Mouse (Mus musculus): ENCODE data around the gene Wdr5.
"Not testable (repeated sequence)": the region's sequence is repeated elsewhere in the genome, so short reads cannot be mapped to it uniquely, and the experiment has no call there.

Gene Wdr5

DNA sequence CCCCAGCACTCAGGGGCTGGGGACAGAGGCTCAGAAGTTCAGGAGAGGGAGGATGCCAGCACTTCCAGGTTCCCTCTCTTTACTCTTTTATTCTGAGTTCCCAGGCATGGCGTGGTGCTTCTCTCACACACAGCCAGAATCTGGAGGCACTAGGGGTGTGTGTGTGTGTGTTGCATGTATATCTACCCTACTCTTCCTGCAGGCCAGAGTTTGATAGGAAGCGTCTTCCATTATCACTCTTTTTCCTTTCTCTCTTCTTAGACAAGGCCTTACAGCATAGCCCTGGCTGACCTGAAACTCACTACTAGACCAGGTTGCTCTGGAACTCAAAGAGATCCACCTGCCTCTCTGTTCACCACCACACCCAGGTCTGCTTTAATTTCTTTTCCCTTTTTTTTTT lies 24.0 kb upstream of the Wdr5 start:
- in situ Hi-C loops (cut with MboI; ENCODE audit: low pct_unique_long_range_greater_than_20kb in 1 of 2, low sequenced_read_pairs in 2 of 2, unreplicated experiment in 1 of 2): no loop called here

DNA sequence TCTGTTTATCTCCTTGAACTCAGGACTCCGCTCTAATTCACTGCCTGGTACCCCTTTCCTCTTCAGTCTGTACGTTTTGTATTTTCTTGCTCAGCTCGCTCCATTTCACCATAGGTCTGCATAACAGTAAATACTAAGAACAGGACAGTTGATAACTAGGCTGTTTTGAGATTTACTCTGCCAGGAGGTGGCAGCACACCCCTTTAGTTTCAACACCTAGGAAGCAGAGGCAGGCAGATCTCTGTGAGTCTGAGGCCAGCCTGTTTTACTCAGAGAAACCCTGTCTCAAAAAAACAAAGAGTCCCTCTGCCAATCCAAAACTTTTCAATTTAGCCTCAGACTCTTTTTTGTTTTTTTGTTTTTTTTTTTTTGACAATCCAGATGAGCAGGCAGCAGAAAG lies 21.0 kb upstream of the Wdr5 start:
- in situ Hi-C loops (cut with MboI; ENCODE audit: low pct_unique_long_range_greater_than_20kb in 1 of 2, low sequenced_read_pairs in 2 of 2, unreplicated experiment in 1 of 2): no loop called here

DNA sequence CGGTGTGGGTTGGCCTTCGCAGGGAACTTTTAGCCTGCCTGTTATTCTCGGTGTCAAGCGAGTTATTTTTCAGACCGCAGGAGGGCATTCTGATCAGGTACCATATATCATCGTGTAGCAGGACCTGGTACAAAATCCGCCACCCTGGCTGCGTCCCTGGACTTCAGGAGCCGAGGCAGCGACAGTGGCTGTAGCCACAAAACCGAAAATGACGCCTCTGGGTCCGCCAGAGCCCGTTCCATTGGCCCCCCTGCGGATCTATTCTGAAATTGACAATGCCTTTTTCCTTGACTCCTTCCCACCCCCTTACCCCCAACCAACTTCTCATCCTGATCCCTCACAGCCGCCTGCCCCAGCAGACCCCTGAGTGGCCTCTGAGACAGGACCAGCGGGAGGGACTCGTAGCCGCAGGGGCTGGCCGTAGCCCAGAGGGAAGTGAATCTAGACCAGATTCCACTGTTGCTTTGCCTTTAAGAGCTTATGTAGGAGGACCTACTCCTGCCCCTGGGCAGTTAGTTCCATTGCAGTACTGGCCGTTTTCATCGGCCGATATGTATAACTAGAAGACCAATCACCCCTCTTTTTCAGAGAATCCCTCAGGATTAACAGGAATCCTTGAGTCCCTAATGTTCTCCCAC lies 18.4 kb upstream of the Wdr5 start:
- in situ Hi-C loops (cut with MboI; ENCODE audit: low pct_unique_long_range_greater_than_20kb in 1 of 2, low sequenced_read_pairs in 2 of 2, unreplicated experiment in 1 of 2): no loop called here

DNA sequence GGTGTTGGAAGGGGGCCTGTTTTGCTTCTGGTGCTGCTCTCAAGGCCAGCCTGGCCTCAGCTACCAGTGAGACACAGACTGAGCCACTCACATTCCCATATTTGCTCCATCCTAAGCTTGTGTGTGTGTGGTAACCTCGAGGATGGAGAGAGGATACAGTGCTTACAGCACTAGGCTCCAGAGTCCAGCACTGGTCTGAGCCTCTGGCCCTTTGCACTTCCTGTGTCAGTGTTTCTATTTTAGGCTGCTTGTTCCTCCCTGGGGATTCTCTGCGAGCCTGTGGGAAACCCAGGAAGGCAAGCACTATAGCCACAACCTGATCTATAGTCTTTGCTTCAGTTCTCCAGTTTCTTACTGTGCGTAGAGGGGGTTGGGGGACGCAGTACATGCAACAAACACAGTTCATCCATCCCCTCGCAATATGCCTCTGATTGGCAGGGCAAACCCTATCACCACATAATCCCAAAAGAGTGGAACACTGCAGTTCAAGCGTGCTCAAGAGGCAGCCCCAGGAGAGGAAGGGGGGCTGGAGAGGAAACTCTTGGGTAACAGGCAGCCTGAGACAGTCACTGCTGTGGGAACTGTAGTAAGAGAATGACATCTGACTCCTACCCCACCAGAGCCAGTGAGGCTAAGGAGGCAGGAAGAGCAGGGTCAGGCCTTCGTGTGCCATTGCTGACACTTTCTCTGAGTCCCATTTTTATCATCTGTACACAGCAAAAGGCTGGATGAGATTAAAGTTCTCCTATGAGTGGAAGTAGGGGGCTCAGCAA lies 10.7 kb upstream of the Wdr5 start:
- in situ Hi-C loops (cut with MboI; ENCODE audit: low pct_unique_long_range_greater_than_20kb in 1 of 2, low sequenced_read_pairs in 2 of 2, unreplicated experiment in 1 of 2): no loop called here

DNA sequence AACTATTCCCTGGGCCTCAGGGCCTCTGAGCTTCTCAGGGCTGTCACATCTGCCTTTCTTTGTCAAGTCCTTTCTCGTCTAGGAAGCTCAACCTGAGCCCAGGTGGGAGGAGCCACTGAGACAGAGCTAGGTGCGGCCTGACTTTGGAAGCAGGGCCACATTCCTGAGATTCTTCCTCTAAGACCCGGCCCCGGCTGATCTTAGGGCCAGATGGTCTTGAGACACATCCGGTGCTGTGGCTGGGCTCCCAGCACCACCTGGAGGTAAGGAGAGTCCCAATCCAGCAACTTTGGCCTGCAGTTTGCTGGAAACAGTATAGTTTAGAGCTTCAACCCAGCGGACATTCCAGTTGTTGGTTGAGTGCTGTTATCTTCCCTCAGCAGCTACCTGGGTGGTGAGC lies 9.4 kb upstream of the Wdr5 start:
- in situ Hi-C loops (cut with MboI; ENCODE audit: low pct_unique_long_range_greater_than_20kb in 1 of 2, low sequenced_read_pairs in 2 of 2, unreplicated experiment in 1 of 2): no loop called here

DNA sequence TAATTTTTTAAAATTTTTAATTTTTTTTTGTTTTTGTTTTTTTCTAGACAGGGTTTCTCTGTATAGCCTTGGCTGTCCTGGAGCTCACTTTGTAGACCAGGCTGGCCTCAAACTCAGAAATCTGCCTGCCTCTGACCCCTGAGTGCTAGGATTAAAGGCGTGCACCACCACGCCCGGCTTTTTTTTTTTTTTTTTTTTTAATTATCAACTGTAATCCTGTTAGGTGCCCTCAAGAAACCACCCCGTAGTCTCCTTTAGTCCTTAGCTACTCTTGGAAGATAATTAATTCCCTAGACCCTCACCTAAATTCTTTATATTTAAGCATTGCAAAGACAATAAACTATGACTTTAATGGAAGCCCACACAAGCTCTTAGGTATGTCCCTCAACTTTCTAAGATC lies 8.3 kb upstream of the Wdr5 start:
- in situ Hi-C loops (cut with MboI; ENCODE audit: low pct_unique_long_range_greater_than_20kb in 1 of 2, low sequenced_read_pairs in 2 of 2, unreplicated experiment in 1 of 2): not testable (repeated sequence)

DNA sequence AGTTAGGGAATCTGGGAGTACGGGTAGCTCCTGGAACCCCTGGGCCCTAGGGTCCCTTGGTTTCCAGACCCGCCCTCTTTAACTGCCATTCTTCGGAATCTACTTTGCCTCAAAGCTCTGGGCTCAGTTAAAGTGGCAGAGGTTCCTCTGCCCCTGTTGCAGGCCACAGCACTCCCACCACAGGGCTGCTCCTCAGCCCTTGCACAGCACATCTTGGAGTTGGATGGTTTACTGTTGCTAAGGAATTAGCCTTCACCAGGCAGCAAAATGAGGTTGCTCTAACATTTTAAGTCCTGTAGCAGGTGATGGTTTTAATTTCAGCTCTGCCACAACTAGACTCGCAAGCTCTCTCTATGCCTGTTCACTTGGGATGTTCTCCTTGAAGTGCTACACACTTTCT lies 7.4 kb upstream of the Wdr5 start, which contains the start of gene Brd3:
Gene Brd3 (minus strand): TSS at position 101 of the 400 bp plus-strand sequence.
- in situ Hi-C loops (cut with MboI; ENCODE audit: low pct_unique_long_range_greater_than_20kb in 1 of 2, low sequenced_read_pairs in 2 of 2, unreplicated experiment in 1 of 2): no loop called here

DNA sequence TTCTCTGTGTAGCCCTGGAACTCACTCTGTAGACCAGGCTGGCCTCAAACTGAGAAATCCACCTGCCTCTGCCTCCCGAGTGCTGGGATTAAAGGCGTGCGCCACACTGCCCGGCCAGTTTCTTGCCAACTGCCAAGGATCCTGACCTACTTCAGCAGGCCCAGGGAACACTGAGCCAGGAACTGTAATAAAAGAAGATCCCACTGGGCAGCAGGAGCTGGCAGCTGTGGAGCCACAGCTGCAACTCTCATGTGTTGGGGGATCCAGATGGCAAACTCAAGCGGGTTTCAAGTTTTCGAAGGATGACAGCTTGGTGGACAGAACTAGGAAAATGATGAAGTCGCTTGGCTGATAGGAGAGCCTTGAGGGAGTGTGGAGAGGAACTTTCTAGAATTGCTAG lies 4.3 kb upstream of the Wdr5 start:
- in situ Hi-C loops (cut with MboI; ENCODE audit: low pct_unique_long_range_greater_than_20kb in 1 of 2, low sequenced_read_pairs in 2 of 2, unreplicated experiment in 1 of 2): no loop called here

DNA sequence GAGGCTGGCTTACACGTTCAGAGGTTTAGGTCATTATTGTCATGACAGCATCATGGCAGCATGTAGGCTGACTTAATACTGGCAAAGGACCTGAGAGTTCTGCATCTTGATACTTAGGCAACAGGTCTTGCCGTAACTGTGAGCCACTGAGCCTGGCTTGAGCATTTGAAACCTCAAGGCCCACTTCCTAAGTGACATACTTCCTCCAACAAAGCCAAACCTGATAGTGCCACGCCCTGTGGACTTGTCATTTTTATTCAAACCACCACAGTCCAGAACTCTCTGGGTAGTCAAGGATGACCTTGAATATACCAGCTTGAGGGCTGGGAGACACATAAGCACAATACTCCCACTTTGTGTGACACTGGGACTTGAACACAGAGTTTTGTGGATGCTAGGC lies 2.0 kb upstream of the Wdr5 start:
- in situ Hi-C loops (cut with MboI; ENCODE audit: low pct_unique_long_range_greater_than_20kb in 1 of 2, low sequenced_read_pairs in 2 of 2, unreplicated experiment in 1 of 2): no loop called here

DNA sequence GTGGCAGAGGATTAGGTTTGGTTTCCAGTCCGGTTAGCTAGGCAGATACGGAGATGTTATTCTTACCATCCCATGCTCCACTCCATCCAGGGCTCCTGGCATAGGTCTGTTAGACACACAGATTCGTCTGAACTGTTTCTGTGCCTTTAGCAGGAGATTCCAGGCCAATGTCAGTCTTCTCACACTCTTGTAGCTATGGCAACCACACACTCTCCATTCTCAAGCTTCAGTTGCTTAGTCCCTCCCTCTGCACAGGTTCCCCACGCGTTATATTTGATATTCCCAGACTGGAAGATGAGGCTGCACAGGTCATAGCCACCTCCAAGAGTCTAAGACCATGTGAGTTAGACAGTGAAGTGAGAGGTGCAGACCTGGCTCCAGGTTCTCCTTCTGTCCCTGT lies 1.1 kb upstream of the Wdr5 start:
- in situ Hi-C loops (cut with MboI; ENCODE audit: low pct_unique_long_range_greater_than_20kb in 1 of 2, low sequenced_read_pairs in 2 of 2, unreplicated experiment in 1 of 2): no loop called here

DNA sequence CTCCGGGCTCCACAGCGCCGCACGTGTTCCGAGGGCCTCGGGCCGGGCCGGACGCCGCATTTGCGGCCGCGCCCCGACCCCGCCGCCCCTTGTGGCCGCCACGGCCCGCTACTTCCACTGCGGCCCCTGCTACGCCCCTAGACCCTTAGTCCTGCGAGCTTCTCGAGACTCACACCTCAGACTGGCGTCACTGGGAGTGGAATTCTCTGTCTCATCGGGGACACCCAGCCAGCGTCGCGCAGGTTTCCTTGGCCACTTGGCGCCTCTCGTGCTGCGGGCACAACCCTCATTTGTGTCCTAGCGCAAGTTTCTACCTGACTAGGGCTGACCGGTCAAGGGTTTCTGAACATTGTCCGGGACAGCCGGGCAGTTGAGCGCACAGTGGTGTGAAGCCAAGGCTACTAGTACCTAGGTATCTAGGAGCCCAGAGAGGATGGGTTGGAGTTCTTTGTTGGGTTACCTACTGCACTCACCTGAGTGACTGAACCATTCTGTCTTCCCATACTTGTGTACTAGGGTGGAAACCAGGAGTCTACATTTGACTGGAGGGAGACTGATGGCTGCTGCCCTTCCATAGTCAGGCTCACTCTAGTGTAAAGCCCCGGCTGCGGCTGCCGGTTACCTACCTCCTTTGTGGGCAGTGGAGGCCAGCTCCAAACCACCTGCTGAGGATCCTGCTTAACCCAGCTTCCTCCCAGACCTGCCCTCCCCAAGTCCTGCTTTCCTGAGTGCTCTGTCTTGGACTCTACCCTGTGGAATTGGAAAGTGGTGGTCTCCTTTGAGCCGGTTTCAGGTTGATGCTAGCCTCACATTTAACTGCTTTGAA lies 597 bp downstream of the Wdr5 start:
- in situ Hi-C loops (cut with MboI; ENCODE audit: low pct_unique_long_range_greater_than_20kb in 1 of 2, low sequenced_read_pairs in 2 of 2, unreplicated experiment in 1 of 2): no loop called here

DNA sequence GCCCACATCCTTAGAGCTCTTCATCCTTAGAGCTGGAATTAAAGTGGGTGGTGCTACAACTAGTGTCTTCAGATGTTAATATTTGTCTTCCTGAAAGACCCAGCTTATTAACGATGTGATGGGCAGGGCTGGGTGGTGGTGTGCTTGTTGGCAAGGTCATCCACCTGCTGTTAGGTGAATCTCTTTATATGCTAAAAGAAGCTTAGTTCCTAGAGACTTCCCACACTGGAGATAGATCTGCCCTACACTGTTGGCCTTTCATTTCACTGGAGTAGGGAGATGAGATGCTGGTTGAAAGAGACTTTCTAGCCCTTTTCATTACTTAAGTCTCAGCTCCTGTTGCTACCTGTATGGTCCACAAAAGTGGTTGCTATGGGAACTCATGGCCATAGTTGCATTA lies 1.3 kb downstream of the Wdr5 start:
- in situ Hi-C loops (cut with MboI; ENCODE audit: low pct_unique_long_range_greater_than_20kb in 1 of 2, low sequenced_read_pairs in 2 of 2, unreplicated experiment in 1 of 2): no loop called here

DNA sequence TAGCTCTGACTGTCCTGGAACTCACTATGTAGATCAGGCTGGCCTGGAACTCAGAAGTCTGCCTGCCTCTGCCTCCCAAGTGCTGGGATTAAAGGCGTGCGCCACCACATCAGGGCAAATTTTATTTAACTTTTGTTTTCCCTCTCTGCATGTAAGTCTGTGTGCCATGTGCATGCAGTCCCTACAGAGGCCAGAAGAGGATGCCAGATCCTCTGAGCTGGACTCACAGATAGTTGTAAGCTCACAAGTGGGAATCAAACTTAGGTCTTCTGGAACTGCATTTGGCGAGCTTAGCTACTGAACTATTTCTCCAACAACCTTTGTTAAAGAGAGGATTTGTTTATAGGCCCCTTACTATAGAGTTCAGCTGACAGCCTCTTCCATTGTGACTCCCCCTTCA lies 3.3 kb downstream of the Wdr5 start:
- in situ Hi-C loops (cut with MboI; ENCODE audit: low pct_unique_long_range_greater_than_20kb in 1 of 2, low sequenced_read_pairs in 2 of 2, unreplicated experiment in 1 of 2): no loop called here

DNA sequence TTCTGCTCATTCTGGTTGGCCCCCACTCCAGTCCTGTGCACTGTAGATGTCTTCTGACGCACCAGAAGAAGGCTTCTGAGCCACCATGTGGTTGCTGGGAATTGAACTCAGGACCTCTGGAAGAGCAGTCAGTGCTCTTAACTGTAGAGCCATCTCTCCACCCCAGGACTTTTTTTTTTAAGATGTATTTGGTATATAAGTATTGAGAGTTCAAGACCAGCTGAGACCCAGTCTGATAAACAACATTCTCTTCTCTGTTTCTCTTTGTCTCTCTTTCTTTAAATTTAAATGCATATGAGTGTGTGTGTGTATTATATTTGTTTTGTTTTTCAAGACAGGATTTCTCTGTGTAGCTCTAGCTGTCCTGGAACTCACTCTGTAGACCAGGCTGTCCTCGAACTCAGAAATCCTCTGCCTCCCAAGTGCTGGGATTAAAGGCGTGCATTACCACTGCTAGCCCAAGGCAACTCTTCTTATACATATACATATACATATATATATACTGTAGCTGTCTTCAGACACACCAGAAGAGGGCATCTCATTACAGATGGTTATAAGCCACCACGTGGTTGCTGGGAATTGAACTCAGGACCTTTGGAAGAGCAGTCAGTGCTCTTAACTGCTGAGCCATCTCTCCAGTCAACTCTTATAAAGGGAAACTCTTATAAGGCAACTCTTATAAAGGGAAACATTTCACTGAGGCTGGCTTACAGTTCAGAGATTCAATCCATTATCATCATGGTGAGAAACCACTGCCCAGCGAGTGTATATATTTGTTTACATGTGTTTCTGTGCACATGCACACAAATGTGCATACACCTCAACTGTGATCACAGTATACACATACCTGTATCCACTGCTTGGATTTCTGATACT lies 23.7 kb downstream of the Wdr5 start:
- in situ Hi-C loops (cut with MboI; ENCODE audit: low pct_unique_long_range_greater_than_20kb in 1 of 2, low sequenced_read_pairs in 2 of 2, unreplicated experiment in 1 of 2): not testable (repeated sequence)

DNA sequence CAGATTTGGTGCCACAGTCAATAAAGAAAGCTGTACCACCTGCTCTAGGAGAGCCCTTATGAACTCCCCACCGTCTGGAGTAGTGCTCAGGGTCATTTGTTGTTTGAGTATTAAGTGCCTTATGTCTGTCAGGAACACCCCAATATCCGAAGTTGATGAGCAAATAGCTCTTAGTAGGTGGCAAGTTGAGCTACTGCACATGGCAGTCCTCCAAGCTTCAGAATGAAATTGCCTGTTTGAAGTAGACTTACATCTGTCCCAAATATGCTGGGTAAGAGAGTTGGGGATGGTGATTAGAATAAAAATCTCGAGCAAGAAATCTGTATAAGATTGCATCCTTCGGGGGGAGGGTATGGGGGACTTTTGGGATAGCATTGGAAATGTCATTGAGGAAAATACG lies 24.4 kb downstream of the Wdr5 start:
- in situ Hi-C loops (cut with MboI; ENCODE audit: low pct_unique_long_range_greater_than_20kb in 1 of 2, low sequenced_read_pairs in 2 of 2, unreplicated experiment in 1 of 2): no loop called here

DNA sequence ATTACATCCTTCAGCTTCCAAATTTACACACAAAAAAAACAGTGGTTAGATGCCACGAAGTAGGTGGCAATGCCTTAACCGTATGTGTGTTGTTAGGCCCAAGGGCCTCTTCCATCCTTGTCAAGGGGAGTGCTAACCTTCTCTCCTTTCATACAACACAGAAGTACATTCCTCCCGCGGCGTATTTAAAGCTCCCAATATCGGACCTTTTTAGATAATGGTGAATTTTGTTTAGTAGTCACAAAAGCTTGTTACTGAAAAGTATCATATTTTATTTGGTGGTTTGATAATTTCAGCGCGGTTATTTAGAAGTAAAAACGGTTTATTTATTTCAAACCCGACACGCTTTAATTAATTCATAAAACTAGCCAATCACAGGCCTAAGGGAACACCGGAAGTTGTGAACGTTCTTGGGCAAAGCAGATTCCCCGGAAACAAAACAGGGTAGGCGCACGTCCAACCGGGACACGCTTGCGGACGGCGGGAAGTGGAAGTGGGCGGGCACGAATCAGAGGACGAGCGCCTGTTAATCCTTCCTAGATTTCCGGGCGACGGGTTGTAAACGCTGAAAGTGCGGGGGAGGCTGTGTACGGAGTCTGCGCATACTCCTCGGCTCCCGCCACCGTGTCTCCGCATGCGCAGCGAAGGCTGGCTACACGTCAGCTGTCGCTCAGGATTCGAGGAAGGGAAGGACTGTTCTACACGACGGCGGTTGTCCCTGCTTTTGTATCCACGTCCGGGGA lies 25.0 kb downstream of the Wdr5 start:
- in situ Hi-C loops (cut with MboI; ENCODE audit: low pct_unique_long_range_greater_than_20kb in 1 of 2, low sequenced_read_pairs in 2 of 2, unreplicated experiment in 1 of 2): no loop called here

DNA sequence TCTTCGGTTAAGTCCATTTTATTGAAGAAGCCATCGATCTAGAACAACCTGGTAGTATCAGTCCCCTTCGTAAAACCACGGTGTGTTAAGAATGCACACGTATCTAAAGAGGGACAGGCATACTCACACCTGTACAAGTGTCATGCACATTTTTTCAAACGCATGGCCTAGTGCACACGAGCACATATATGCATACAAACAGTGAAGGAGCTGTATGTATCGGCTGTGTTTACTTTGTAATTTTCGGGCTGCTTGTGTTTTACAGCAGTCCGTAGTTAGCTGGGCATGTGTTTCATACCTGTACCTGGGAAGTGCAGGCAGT lies 25.5 kb downstream of the Wdr5 start:
- in situ Hi-C loops (cut with MboI; ENCODE audit: low pct_unique_long_range_greater_than_20kb in 1 of 2, low sequenced_read_pairs in 2 of 2, unreplicated experiment in 1 of 2): no loop called here

DNA sequence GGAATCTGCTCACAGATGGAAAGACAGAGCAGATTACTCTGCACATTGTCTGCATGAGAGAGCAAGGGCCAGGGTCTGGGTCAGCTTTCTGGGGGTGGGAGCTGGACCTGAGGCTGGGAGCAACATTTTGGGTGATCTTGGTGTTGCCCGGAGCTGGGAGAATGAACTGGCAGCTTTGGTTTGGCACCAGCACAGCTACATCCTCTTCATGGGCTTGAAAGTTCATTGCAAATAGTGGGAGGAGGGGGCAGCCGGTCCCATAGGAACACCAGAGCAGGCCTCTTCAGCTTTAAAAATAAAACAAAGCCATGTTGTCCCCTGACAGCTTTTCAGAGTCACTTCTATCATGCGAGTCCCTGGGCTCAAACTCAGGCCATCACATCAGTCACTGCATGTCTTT lies 26.3 kb downstream of the Wdr5 start:
- in situ Hi-C loops (cut with MboI; ENCODE audit: low pct_unique_long_range_greater_than_20kb in 1 of 2, low sequenced_read_pairs in 2 of 2, unreplicated experiment in 1 of 2): no loop called here

Data from mouse embryonic stem cell (cell line).